Mouse (Mus musculus) stomach, embryonic 16.5 days (tissue): Measurements from ENCODE around the gene Sorcs2. TPM values are rescaled to one million over a fixed set of nuclear protein-coding genes. Genes with fewer than 3 reads are reported as not detected.

Experiments
- ATAC-seq: fragments of 200-750 bp; cut with Nextera tagmentation; 2 replicates; pipeline ENCODE4 v1.8.0; 2017; ENCODE audit warnings: moderate number of reproducible peaks, moderate TSS enrichment; ENCODE audit not compliant: insufficient read depth, low FRiP score
- H3K27ac ChIP-seq: fragments of 300-500 bp; sonication (generic); 2 replicates; pipeline ENCODE4 v1.5.1; 2014; ENCODE audit warnings: low read length
- H3K27me3 ChIP-seq: fragments of 300-500 bp; sonication (generic); 2 replicates; pipeline ENCODE4 v1.6.1; 2014; ENCODE audit warnings: low read length, control low read depth, mixed read lengths; ENCODE audit not compliant: control insufficient read depth, insufficient read depth
- H3K36me3 ChIP-seq: fragments of 300-500 bp; sonication (generic); 2 replicates; pipeline ENCODE4 v1.6.1; 2014; ENCODE audit warnings: low read length; ENCODE audit not compliant: control insufficient read depth, insufficient read depth
- H3K4me1 ChIP-seq: fragments of 300-500 bp; sonication (generic); 2 replicates; pipeline ENCODE4 v1.6.1; 2014; ENCODE audit warnings: low read length, control low read depth, mixed read lengths; ENCODE audit not compliant: control insufficient read depth, insufficient read depth
- H3K4me2 ChIP-seq: fragments of 300-500 bp; sonication (generic); 2 replicates; pipeline ENCODE4 v1.6.1; 2014; ENCODE audit warnings: low read depth, low read length, mixed read lengths
- H3K4me3 ChIP-seq: fragments of 300-500 bp; sonication (generic); replicated peaks from 2 replicates; pipeline ENCODE4 v1.5.1; 2014; ENCODE audit warnings: mild to moderate bottlenecking, low read length
- H3K9ac ChIP-seq: fragments of 300-500 bp; sonication (generic); 2 replicates; pipeline ENCODE4 v1.6.1; 2014; ENCODE audit warnings: low read length
- H3K9me3 ChIP-seq: fragments of 300-500 bp; sonication (generic); replicated peaks from 2 replicates; pipeline ENCODE4 v1.6.1; 2016; ENCODE audit warnings: low read length, control low read depth; ENCODE audit not compliant: control insufficient read depth
- WGBS: fragments of 180-500 bp; shearing (Covaris S2); extraction: QIAGEN DNeasy Blood & Tissue Kit; methylation state at CpG from one replicate; pipeline ENCODE4 v1.1.7; 2014; 5-methylcytosine and 5-hydroxymethylcytosine counted together
- polyA plus RNA-seq: library from polyadenylated mRNA; unstranded; fragments of >200 nt; fragmentation: Nextera tagmentation; extraction: Ambion mirVana; gene quantifications from 2 replicates; pipeline ENCODE4 v1.2.1, GENCODE M21; 2015

Sorcs2 gene
- polyA plus RNA-seq, 1 experiment from 2014 or later: 11.8 TPM

DNA sequence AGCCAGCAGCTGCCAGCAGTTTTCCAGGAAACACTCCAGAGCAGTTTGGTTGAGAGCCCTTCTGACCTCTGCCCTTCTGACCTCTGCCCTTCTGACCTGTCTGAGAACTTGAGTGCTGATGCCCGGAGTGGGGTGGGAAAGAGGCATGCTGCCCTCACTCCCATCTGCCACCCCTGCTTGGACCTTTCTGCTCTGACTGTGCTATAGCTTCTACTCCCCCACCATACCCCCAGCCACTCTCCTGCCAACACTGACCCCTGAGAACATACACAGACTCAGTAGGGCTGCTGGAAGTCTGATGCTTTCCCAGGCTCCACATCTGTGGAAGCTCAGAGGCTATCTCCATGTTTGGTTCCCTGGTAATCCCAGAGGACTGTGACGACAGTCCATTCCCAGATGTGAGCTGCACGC lies 277.0 kb downstream of the Sorcs2 start:
- H3K9ac ChIP-seq: no peak overlapping the region
- peaks cover 18% of the 10 kb centered on the region for H3K4me1 ChIP-seq
- peak; percentile 51; the same call in 1 of the 2 replicates for ATAC-seq
- H3K27ac ChIP-seq: no peak overlapping the region
- WGBS: 15% methylated on average over 3 of the region's 3 CpGs
- no peaks in the 10 kb centered on the region for H3K27me3 ChIP-seq
- H3K4me3 ChIP-seq: no peak overlapping the region
- no peaks in the 10 kb centered on the region for H3K9me3 ChIP-seq
- H3K4me2 ChIP-seq: no peak overlapping the region
- H3K36me3 ChIP-seq: no peaks in the 10 kb centered on the region

DNA sequence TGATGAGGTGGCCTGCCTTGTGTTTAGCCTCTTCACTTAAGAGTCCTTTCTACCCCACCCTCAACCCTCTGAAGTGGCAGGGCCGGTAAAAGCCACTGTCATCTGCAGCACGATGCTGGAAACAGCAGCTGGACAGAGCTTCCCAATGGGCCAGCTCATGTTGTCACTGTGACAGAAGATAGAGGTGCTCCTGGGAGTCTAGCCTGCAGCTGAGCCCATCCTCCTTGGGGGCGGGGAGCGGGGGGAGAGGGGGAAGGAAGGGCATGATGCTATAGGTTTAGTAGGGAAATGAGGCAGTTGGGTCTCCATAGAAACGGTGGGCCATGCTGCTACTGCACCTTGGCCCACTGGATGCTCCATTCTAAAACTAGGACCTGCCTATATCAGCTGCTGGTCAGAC lies 279.9 kb downstream of the Sorcs2 start:
- no peaks in the 10 kb centered on the region for H3K36me3 ChIP-seq
- H3K4me1 ChIP-seq: peaks cover 10% of the 10 kb centered on the region
- H3K4me3 ChIP-seq: no peak overlapping the region
- 57% methylated on average over 5 of the region's 5 CpGs for WGBS
- H3K27me3 ChIP-seq: no peaks in the 10 kb centered on the region
- no peaks in the 10 kb centered on the region for H3K9me3 ChIP-seq
- no peak overlapping the region for H3K9ac ChIP-seq
- H3K27ac ChIP-seq: no peak overlapping the region
- no peak for ATAC-seq
- no peak overlapping the region for H3K4me2 ChIP-seq

DNA sequence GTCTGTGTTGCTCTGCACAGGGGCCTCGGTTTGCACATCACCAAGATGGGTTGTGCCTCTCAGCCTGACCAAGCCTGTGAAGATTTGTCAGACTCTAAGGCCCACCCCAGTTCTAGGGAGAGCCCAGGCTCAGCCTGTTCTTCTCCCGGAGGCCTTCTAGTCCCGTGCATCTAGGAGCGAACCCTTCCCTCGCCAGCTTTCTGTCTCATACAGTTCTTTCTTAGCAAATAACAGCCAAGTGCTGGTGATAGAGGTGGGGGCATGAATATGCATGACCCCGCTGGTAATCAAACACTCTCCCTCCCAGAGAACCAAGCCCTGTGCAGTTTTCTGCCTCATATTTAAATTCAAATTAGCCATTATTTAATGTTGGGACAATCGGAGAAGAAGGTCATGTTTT lies 282.4 kb downstream of the Sorcs2 start:
- ATAC-seq: no peak
- Histone ChIP-seq H3K27ac (no peak overlapping the region), H3K4me3 (no peak overlapping the region), H3K27me3 (no peaks in the 10 kb centered on the region), H3K9me3 (no peaks in the 10 kb centered on the region), H3K4me2 (no peak overlapping the region), H3K9ac (no peak overlapping the region), H3K36me3 (no peaks in the 10 kb centered on the region), H3K4me1 (peaks cover 4% of the 10 kb centered on the region; the same call in 1 of the 2 replicates)
- 63% methylated on average over 7 of the region's 7 CpGs for WGBS

GRCm38 (mm10) chr5:36113696-36114095 lies 284.2 kb downstream of the Sorcs2 start:
- no peaks in the 10 kb centered on the region for H3K36me3 ChIP-seq

GRCm38 (mm10) chr5:36112696-36113095 lies 285.2 kb downstream of the Sorcs2 start:
- no peak overlapping the region for H3K4me2 ChIP-seq
- H3K9me3 ChIP-seq: no peaks in the 10 kb centered on the region
- no peak overlapping the region for H3K4me3 ChIP-seq
- no peak for ATAC-seq
- H3K36me3 ChIP-seq: no peaks in the 10 kb centered on the region
- no peak overlapping the region for H3K9ac ChIP-seq
- 77% methylated on average over 6 of the region's 6 CpGs for WGBS
- no peak overlapping the region for H3K27ac ChIP-seq
- no peaks in the 10 kb centered on the region for H3K4me1 ChIP-seq
- H3K27me3 ChIP-seq: no peaks in the 10 kb centered on the region

More at GRCm38 (mm10) chr5:36113696-36114095, 284.2 kb downstream of the Sorcs2 start:
- no peaks in the 10 kb centered on the region for H3K4me1 ChIP-seq
- no peak for ATAC-seq
- H3K9ac ChIP-seq: no peak overlapping the region
- no peaks in the 10 kb centered on the region for H3K27me3 ChIP-seq
- H3K4me3 ChIP-seq: no peak overlapping the region
- no peaks in the 10 kb centered on the region for H3K9me3 ChIP-seq
- H3K4me2 ChIP-seq: no peak overlapping the region
- no peak overlapping the region for H3K27ac ChIP-seq
- 92% methylated on average over 2 of the region's 2 CpGs for WGBS

DNA sequence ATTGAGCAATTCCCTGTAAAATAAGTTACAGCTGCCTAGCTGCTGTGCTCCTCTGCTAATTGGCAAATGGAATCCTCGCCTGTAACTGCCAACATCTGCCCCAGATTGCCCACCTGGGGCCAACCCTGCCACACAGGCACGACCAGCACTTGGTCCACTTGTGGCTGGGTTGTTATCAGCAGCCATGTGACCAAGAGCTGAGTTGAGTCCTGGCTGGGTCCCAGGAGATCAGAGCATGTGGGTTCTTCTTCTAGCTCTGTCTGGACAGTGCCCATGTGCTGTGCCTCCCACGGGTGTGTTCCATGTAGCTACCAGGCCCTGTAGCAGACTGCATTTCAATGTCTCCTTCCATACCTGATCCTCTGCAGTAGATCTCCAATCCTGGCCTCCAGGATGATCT lies 286.4 kb downstream of the Sorcs2 start:
- Histone ChIP-seq H3K9ac (no peak overlapping the region), H3K9me3 (no peaks in the 10 kb centered on the region), H3K27ac (no peak overlapping the region), H3K36me3 (no peaks in the 10 kb centered on the region), H3K27me3 (no peaks in the 10 kb centered on the region), H3K4me2 (no peak overlapping the region), H3K4me1 (no peaks in the 10 kb centered on the region), H3K4me3 (no peak overlapping the region)
- no peak for ATAC-seq
- WGBS: 72% methylated on average over 3 of the region's 3 CpGs

DNA sequence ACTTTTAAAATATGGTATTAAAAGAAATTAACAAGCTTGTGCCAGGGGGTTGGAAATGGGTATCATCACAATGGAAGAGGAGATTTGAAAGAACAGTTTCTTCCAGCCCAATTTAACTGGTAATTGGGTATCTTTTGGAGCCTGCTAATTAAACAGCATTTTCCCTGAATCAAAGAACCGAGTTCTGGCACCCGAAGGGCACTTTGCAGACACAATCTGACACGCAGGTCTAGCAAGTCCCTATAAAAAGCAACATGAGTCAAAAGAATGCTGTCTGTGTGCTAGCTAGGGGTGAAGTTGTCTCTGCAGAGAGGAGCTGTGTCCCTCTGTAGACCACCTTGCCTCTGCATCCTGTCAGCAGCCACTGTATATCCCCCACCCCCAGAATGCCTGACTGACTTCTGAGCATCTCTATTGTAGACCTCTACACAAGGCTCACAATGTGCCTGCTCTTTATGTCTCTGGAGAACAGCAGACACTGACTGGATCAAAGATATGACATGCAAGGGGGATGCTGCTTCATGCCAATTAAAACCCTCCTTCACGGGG lies 289.5 kb downstream of the Sorcs2 start:
- Histone ChIP-seq H3K4me1 (no peaks in the 10 kb centered on the region), H3K27ac (no peak overlapping the region), H3K27me3 (no peaks in the 10 kb centered on the region), H3K4me2 (no peak overlapping the region), H3K9ac (no peak overlapping the region), H3K9me3 (no peaks in the 10 kb centered on the region; the same call in 1 of the 2 replicates), H3K4me3 (no peak overlapping the region), H3K36me3 (no peaks in the 10 kb centered on the region)
- no peak for ATAC-seq
- WGBS: 79% methylated on average over 4 of the region's 4 CpGs

GRCm38 (mm10) chr5:36103483-36103882 lies 294.5 kb downstream of the Sorcs2 start:
- ATAC-seq: no peak
- H3K9me3 ChIP-seq: no peaks in the 10 kb centered on the region; the same call in 1 of the 2 replicates

GRCm38 (mm10) chr5:36101129-36101528 lies 296.8 kb downstream of the Sorcs2 start:
- no peak overlapping the region for H3K27ac ChIP-seq
- no peak for ATAC-seq
- no peaks in the 10 kb centered on the region for H3K27me3 ChIP-seq
- no peak overlapping the region for H3K9ac ChIP-seq
- no peak overlapping the region for H3K4me2 ChIP-seq
- H3K4me3 ChIP-seq: no peak overlapping the region
- H3K36me3 ChIP-seq: no peaks in the 10 kb centered on the region
- H3K9me3 ChIP-seq: no peaks in the 10 kb centered on the region; the same call in 1 of the 2 replicates
- WGBS: 56% methylated on average over 10 of the region's 10 CpGs
- H3K4me1 ChIP-seq: no peaks in the 10 kb centered on the region; the same call in 1 of the 2 replicates

More at GRCm38 (mm10) chr5:36103483-36103882, 294.5 kb downstream of the Sorcs2 start:
- Histone ChIP-seq H3K27me3 (no peaks in the 10 kb centered on the region), H3K4me3 (no peak overlapping the region), H3K4me2 (no peak overlapping the region), H3K4me1 (no peaks in the 10 kb centered on the region; the same call in 1 of the 2 replicates), H3K36me3 (no peaks in the 10 kb centered on the region), H3K27ac (no peak overlapping the region), H3K9ac (no peak overlapping the region)
- 85% methylated on average over 2 of the region's 2 CpGs for WGBS
